In genomic region chr17:89318356-89318755, GRCm38 (mm10) we compare ENCODE assay signal across 22 mouse cellular contexts.
"Had no signal": no experiment of that assay in that cellular context is flagged by ENCODE, and none has a peak within 500 bp of the region (broad histone marks: within the 10 kb centered on the region; RNA-seq: fewer than 3 reads in every experiment).

No protein-coding gene starts in this region.

- DNase-seq: heart, postnatal 10 days; heart, postnatal 14 days; heart, postnatal 36 days; heart, postnatal 4 days; kidney, adult 11 months; kidney, adult 18-20 months; kidney, adult 2 months; kidney, adult 8-10 months; kidney, adult 9 months; kidney, postnatal 10 days; kidney, postnatal 14 days; kidney, postnatal 25 days; kidney, postnatal 36 days; kidney, postnatal 4 days; layer of hippocampus, adult 9-11 months; layer of hippocampus, postnatal 36 days had no signal

- ATAC-seq: hindbrain, embryonic 16.5 days; hindbrain, postnatal 0 days; inflammation-experienced regulatory T-cells, adult 6 months; intestine, embryonic 15.5 days; intestine, embryonic 16.5 days; intestine, postnatal 0 days had no signal
